In genomic region chr6:83326761-83327160, GRCm38 (mm10) we compare ENCODE assay signal across 8 mouse cellular contexts. TPM values are rescaled to one million over a fixed set of nuclear protein-coding genes. Genes with fewer than 3 reads are reported as not detected.
A peak's percentile ranks its signal among the peaks of the same experiment; 100 is the strongest.
DNase-seq lines count a peak whose midpoint lies in the region; ATAC-seq and TF ChIP-seq lines count a peak whose summit lies in the region.

No protein-coding gene starts in this region.

- H3K4me1 ChIP-seq in kidney, embryonic 16.5 days (ENCODE audit: insufficient read depth, low read length), result peaks cover 11% of the 10 kb centered on the region
- H3K4me1 ChIP-seq in embryonic facial prominence, embryonic 10.5 days, result peaks cover 15% of the 10 kb centered on the region
- peaks cover 4% of the 10 kb centered on the region; the same call in 1 of the 2 replicates for H3K4me1 ChIP-seq in midbrain, postnatal 0 days (ENCODE audit: insufficient read depth, low read length)

- H3K9ac ChIP-seq in kidney, embryonic 16.5 days (replicated peaks; ENCODE audit: low read length), result peak overlapping the region; percentile 90
- H3K9ac ChIP-seq in midbrain, postnatal 0 days (replicated peaks; ENCODE audit: low read length, poor library complexity, severe bottlenecking), result peak overlapping the region; percentile 94

- H3K9me3 ChIP-seq in kidney, embryonic 16.5 days (ENCODE audit: low read length), result no peaks in the 10 kb centered on the region
- H3K9me3 ChIP-seq in embryonic facial prominence, embryonic 10.5 days, result no peaks in the 10 kb centered on the region
- no peaks in the 10 kb centered on the region for H3K9me3 ChIP-seq in midbrain, postnatal 0 days (ENCODE audit: low read length)

- H3K27me3 ChIP-seq in kidney, embryonic 16.5 days (ENCODE audit: insufficient read depth, low read length), result no peaks in the 10 kb centered on the region
- no peaks in the 10 kb centered on the region for H3K27me3 ChIP-seq in embryonic facial prominence, embryonic 10.5 days (replicated peaks; ENCODE audit: low read depth, poor library complexity, severe bottlenecking)
- no peaks in the 10 kb centered on the region for H3K27me3 ChIP-seq in midbrain, postnatal 0 days (ENCODE audit: insufficient read depth, low read length)

- H3K4me2 ChIP-seq in kidney, embryonic 16.5 days (replicated peaks; ENCODE audit: low read depth, low read length), result peak overlapping the region; percentile 60
- peak overlapping the region; percentile 60 for H3K4me2 ChIP-seq in midbrain, postnatal 0 days (ENCODE audit: low read depth, low read length, poor library complexity, severe bottlenecking)

- peak overlapping the region; percentile 78 for H3K4me3 ChIP-seq in kidney, embryonic 16.5 days (ENCODE audit: low read length)
- peak overlapping the region; percentile 86 for H3K4me3 ChIP-seq in embryonic facial prominence, embryonic 10.5 days
- peak overlapping the region; percentile 89 for H3K4me3 ChIP-seq in midbrain, postnatal 0 days (ENCODE audit: low read depth, low read length)

- no peak for TF ChIP-seq CTCF in midbrain, postnatal 0 days (IDR thresholded peaks at IDR 0.05)

- no peak for DNase-seq in kidney, adult 8-10 months
- DNase-seq in embryonic facial prominence, embryonic 10.5 days (ENCODE audit: low spot score), result no peak
- DNase-seq in induced T-regulatory cell, adult 2 months (ENCODE audit: low read depth), result peak; percentile 54
- DNase-seq in midbrain, postnatal 0 days (ENCODE audit: low spot score), result no peak
- no peak for DNase-seq in cerebellum, adult 9-11 months
- DNase-seq in embryo, embryonic 10.5 days (ENCODE audit: low spot score), result no peak
- no peak for DNase-seq in cerebellum, adult 9-10 months

- WGBS in kidney, embryonic 16.5 days, result 54% methylated on average over 6 of the region's 6 CpGs
- 77% methylated on average over 6 of the region's 6 CpGs for WGBS in embryonic facial prominence, embryonic 10.5 days
- 58% methylated on average over 6 of the region's 6 CpGs for WGBS in midbrain, postnatal 0 days

- H3K27ac ChIP-seq in kidney, embryonic 16.5 days (ENCODE audit: low read length), result no peak overlapping the region; the same call in 1 of the 2 replicates
- no peak overlapping the region for H3K27ac ChIP-seq in embryonic facial prominence, embryonic 10.5 days (replicated peaks)
- H3K27ac ChIP-seq in midbrain, postnatal 0 days (ENCODE audit: low read depth, low read length), result no peak overlapping the region; the same call in 1 of the 2 replicates

- H3K36me3 ChIP-seq in kidney, embryonic 16.5 days (ENCODE audit: insufficient read depth, low read length), result peaks cover 19% of the 10 kb centered on the region; the same call in 1 of the 2 replicates
- H3K36me3 ChIP-seq in embryonic facial prominence, embryonic 10.5 days (replicated peaks), result peaks cover 31% of the 10 kb centered on the region
- H3K36me3 ChIP-seq in midbrain, postnatal 0 days (ENCODE audit: insufficient read depth, low read length), result peaks cover 10% of the 10 kb centered on the region; the same call in 1 of the 2 replicates

- ATAC-seq in kidney, embryonic 16.5 days (ENCODE audit: low FRiP score, low TSS enrichment), result no peak
- no peak for ATAC-seq in midbrain, postnatal 0 days (ENCODE audit: low FRiP score)

RNA-seq across cellular contexts. Expression of gene Mob1a, which starts 0.9 kb away (rescaled TPM):
- 70.0 and 73.8 TPM in 2 replicates for polyA plus RNA-seq in kidney, embryonic 16.5 days (2015; fragmentation: Nextera tagmentation; extraction: Ambion mirVana)
- 60.2 and 62.4 TPM in 2 replicates for polyA plus RNA-seq in embryonic facial prominence, embryonic 10.5 days (2016; fragmentation: Nextera tagmentation; extraction: Ambion mirVana)
- 23.2 and 31.6 TPM in 2 replicates for total RNA-seq in midbrain, postnatal 0 days (2014; rRNA removed)
- 8.7 and 9.0 TPM in 2 replicates for polyA plus RNA-seq in midbrain, postnatal 0 days (2015; fragmentation: Nextera tagmentation; extraction: Ambion mirVana)

RNA-seq across cellular contexts. Expression of gene Mthfd2, which starts 1.1 kb away (rescaled TPM):
- 38.5 and 40.5 TPM in 2 replicates for polyA plus RNA-seq in kidney, embryonic 16.5 days (2015; fragmentation: Nextera tagmentation; extraction: Ambion mirVana)
- polyA plus RNA-seq in embryonic facial prominence, embryonic 10.5 days (2016; fragmentation: Nextera tagmentation; extraction: Ambion mirVana), result 62.6 and 71.5 TPM in 2 replicates
- total RNA-seq in midbrain, postnatal 0 days (2014; rRNA removed), result 19.2 and 24.0 TPM in 2 replicates
- 27.0 and 32.0 TPM in 2 replicates for polyA plus RNA-seq in midbrain, postnatal 0 days (2015; fragmentation: Nextera tagmentation; extraction: Ambion mirVana)

RNA-seq across cellular contexts. Expression of gene Bola3, which starts 22.2 kb away (rescaled TPM):
- polyA plus RNA-seq in kidney, embryonic 16.5 days (2015; fragmentation: Nextera tagmentation; extraction: Ambion mirVana), result 136 and 142 TPM in 2 replicates
- polyA plus RNA-seq in embryonic facial prominence, embryonic 10.5 days (2016; fragmentation: Nextera tagmentation; extraction: Ambion mirVana), result 149 and 153 TPM in 2 replicates
- 9.6 and 10.6 TPM in 2 replicates for total RNA-seq in midbrain, postnatal 0 days (2014; rRNA removed)
- polyA plus RNA-seq in midbrain, postnatal 0 days (2015; fragmentation: Nextera tagmentation; extraction: Ambion mirVana), result 46.2 and 51.2 TPM in 2 replicates
